Mouse (Mus musculus): ENCODE results near the gene Nfkbib. TPM values are rescaled to one million over a fixed set of nuclear protein-coding genes. Genes with fewer than 3 reads are reported as not detected.

The Nfkbib gene
- polyA plus RNA-seq, 1 experiment from 2014 or later: 62.4 TPM

DNA sequence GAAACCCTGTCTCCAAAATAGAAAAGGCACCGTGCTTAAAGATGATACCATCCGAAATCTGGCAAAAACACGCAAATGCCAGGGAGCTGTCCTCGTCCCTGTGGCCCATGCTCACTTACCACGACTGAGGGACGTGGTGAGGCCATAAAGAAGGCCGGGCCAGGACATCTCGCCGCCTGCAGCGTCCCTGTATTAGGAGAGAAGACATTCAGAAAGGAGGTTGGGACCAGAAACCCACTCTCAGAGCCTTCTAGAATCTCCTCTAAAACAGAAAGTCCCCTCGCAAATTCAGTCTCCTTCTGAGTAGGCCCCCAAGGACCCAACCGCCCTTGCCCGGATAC lies 26.0 kb downstream of the Nfkbib start:
- peak overlapping the region; percentile 69 for H3K4me2 ChIP-seq (ENCODE audit: low read length)
- 0 out of 2 replicates have a peak overlapping the region, but pooled peaks have one; percentile 3 for H3K27ac ChIP-seq (ENCODE audit: low read depth, low read length)
- H3K36me3 ChIP-seq (ENCODE audit: control insufficient read depth, insufficient read depth, low read length): peaks cover 23% of the 10 kb centered on the region
- DNase-seq (ENCODE audit: low spot score): no peak
- no peaks in the 10 kb centered on the region for H3K27me3 ChIP-seq (replicated peaks; ENCODE audit: control insufficient read depth, insufficient read depth, low read length)
- peak overlapping the region; percentile 70 for H3K4me3 ChIP-seq (ENCODE audit: low read depth, low read length)
- no peaks in the 10 kb centered on the region for H3K9me3 ChIP-seq (replicated peaks; ENCODE audit: control insufficient read depth, low read length)
- peak overlapping the region; percentile 86 for H3K9ac ChIP-seq (ENCODE audit: low read length)
- 1% methylated on average over 13 of the region's 13 CpGs for WGBS
- no peak for ATAC-seq
- peaks cover 9% of the 10 kb centered on the region; the same call in 1 of the 2 replicates for H3K4me1 ChIP-seq (ENCODE audit: control insufficient read depth, insufficient read depth, low read length)

DNA sequence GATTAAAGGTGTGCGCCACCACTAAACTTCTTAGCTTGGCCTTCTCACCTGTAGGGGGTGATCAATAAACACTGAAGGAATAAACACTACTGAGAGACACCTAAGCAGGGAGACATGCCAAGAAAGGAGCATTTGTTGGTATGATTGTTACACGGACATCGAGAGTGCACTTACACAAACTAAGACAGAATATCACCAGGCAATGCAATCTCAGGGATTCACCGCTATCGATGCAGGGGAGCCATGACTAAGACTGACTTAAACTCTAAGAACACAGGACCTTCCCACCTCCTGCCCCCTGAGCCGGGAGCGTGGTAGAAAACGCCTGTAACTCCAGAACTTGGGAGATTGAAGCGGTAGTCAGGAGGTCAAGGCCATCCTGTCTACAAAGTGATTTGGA lies 26.4 kb downstream of the Nfkbib start:
- Histone ChIP-seq H3K27me3 (replicated peaks; ENCODE audit: control insufficient read depth, insufficient read depth, low read length) (no peaks in the 10 kb centered on the region), H3K36me3 (ENCODE audit: control insufficient read depth, insufficient read depth, low read length) (peaks cover 20% of the 10 kb centered on the region), H3K4me3 (ENCODE audit: low read depth, low read length) (peak overlapping the region; percentile 70), H3K4me1 (ENCODE audit: control insufficient read depth, insufficient read depth, low read length) (peaks cover 9% of the 10 kb centered on the region; the same call in 1 of the 2 replicates), H3K9ac (ENCODE audit: low read length) (peak overlapping the region; percentile 86), H3K27ac (ENCODE audit: low read depth, low read length) (no peak overlapping the region), H3K9me3 (replicated peaks; ENCODE audit: control insufficient read depth, low read length) (no peaks in the 10 kb centered on the region), H3K4me2 (ENCODE audit: low read length) (peak overlapping the region; percentile 69)
- WGBS: 43% methylated on average over 9 of the region's 9 CpGs
- DNase-seq (ENCODE audit: low spot score) (no peak), ATAC-seq (no peak)

DNA sequence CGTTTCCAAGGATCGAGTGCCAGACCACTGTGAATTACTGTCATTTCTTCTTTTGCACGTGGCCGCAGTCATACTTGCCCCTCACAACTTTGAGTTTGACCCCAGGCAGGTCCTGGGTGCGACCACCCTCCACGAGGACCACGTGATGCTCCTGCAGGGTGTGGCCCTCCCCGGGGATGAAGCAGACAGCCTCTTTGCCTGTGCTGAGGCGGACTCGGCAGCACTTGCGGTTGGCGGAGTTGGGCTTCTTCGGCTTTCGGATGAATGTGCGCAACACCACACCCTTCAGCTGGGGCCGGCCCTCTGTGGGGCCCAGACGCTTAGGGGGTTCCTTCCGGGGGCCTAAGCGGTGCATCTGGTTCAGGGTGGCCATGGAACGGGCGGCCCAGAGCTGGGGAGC lies 27.5 kb downstream of the Nfkbib start:
- 93% methylated on average over 21 of the region's 21 CpGs for WGBS
- peaks cover 9% of the 10 kb centered on the region; the same call in 1 of the 2 replicates for H3K4me1 ChIP-seq (ENCODE audit: control insufficient read depth, insufficient read depth, low read length)
- H3K9me3 ChIP-seq (replicated peaks; ENCODE audit: control insufficient read depth, low read length): no peaks in the 10 kb centered on the region
- H3K36me3 ChIP-seq (ENCODE audit: control insufficient read depth, insufficient read depth, low read length): peaks cover 15% of the 10 kb centered on the region; the same call in 1 of the 2 replicates
- DNase-seq (ENCODE audit: low spot score) (no peak), ATAC-seq (no peak)
- H3K27ac ChIP-seq (ENCODE audit: low read depth, low read length): no peak overlapping the region
- H3K9ac ChIP-seq (ENCODE audit: low read length): no peak overlapping the region
- no peak overlapping the region for H3K4me2 ChIP-seq (ENCODE audit: low read length)
- H3K27me3 ChIP-seq (replicated peaks; ENCODE audit: control insufficient read depth, insufficient read depth, low read length): no peaks in the 10 kb centered on the region
- no peak overlapping the region for H3K4me3 ChIP-seq (ENCODE audit: low read depth, low read length)

DNA sequence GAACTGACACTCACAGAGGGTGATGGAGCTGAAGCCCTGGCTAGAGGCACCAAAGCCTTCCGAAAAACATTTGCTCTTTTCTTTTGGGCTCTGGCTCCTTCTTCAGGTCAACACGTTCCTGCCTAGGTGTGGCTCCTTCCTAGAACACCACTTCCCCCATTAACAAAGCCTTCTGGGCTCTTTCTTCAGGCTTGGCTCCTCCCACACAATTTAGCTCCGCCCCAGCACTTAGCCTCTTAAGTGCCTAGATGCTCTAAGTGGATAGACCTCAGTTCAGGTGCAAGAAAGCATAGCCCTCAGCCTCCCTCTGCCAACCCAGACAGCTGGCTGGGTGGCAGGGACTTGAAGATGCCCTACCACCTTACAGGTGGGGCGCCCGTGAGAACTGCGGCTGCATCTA lies 31.6 kb downstream of the Nfkbib start:
- WGBS: 79% methylated on average over 6 of the region's 6 CpGs
- DNase-seq (ENCODE audit: low spot score) (no peak), ATAC-seq (no peak)
- H3K27ac ChIP-seq (ENCODE audit: low read depth, low read length): no peak overlapping the region
- peaks cover 14% of the 10 kb centered on the region; the same call in 1 of the 2 replicates for H3K36me3 ChIP-seq (ENCODE audit: control insufficient read depth, insufficient read depth, low read length)
- no peak overlapping the region for H3K4me3 ChIP-seq (ENCODE audit: low read depth, low read length)
- no peak overlapping the region for H3K4me2 ChIP-seq (ENCODE audit: low read length)
- no peak overlapping the region for H3K9ac ChIP-seq (ENCODE audit: low read length)
- no peaks in the 10 kb centered on the region for H3K27me3 ChIP-seq (replicated peaks; ENCODE audit: control insufficient read depth, insufficient read depth, low read length)
- H3K4me1 ChIP-seq (ENCODE audit: control insufficient read depth, insufficient read depth, low read length): no peaks in the 10 kb centered on the region; the same call in 1 of the 2 replicates
- H3K9me3 ChIP-seq (replicated peaks; ENCODE audit: control insufficient read depth, low read length): no peaks in the 10 kb centered on the region

DNA sequence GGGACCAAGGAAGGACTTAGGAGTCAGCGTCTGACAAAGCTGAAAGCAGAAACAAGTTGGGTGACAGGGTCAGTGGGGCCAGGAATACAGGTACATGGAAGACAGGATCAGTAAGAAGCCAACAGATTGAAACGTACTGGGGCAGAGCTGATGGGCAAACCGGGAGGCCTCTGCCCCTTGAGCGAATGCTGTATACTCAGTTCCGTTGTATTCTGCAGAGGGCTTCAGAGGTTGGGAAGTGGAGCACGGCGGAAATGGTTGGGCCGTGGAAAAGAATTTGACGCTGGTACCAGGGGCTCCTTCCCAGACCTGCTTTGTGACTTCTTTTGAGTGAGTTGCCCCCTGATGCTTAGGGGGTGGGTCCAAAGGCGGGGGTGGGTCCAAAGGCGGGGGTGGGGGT lies 34.1 kb downstream of the Nfkbib start:
- peak; percentile 37 for ATAC-seq
- 4% methylated on average over 11 of the region's 11 CpGs for WGBS

DNA sequence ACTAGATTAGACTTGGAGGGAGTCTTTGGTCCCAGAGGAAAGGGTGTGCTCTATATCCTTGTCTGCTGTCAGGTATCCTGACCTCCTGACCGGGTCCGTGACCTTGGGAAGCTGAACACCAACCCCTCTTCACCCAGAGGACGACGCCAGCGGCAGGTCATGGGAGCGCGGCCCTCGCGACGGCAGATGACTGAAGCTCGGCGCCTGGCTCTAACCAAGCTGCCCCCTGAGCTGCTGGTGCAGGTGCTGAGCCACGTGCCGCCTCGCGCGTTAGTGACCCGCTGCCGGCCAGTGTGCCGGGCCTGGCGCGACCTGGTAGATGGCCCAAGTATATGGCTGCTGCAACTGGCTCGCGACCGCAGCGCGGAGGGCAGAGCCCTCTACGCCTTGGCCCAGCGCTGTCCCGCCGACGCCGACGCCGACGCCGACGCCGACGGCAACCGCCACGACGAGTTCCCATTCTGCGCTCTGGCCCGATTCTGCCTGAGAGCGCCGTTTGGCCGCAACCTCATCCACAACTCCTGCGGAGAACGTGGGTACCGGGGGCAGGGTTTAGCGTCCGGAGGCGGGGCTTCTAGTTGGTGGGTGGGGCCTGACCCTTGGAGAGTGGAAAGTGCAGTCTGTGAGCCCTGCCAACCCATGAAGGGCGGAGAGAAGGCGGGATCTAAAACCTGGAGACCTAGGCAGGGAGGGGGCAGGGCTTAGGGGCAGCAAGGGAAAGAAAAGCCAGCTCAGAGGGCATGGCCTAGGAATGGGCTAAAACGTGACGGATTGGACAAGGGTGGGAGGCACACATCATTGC lies 34.8 kb downstream of the Nfkbib start:
- Histone ChIP-seq H3K4me3 (ENCODE audit: low read depth, low read length) (peak overlapping the region; percentile 41), H3K27me3 (replicated peaks; ENCODE audit: control insufficient read depth, insufficient read depth, low read length) (no peaks in the 10 kb centered on the region), H3K27ac (ENCODE audit: low read depth, low read length) (no peak overlapping the region), H3K4me1 (ENCODE audit: control insufficient read depth, insufficient read depth, low read length) (no peaks in the 10 kb centered on the region; the same call in 1 of the 2 replicates), H3K9ac (ENCODE audit: low read length) (peak overlapping the region; percentile 54), H3K4me2 (ENCODE audit: low read length) (peak overlapping the region; percentile 64), H3K36me3 (ENCODE audit: control insufficient read depth, insufficient read depth, low read length) (peaks cover 7% of the 10 kb centered on the region; the same call in 1 of the 2 replicates), H3K9me3 (replicated peaks; ENCODE audit: control insufficient read depth, low read length) (no peaks in the 10 kb centered on the region)
- 3% methylated on average over 58 of the region's 58 CpGs for WGBS
- ATAC-seq: peak; percentile 88
- peak; percentile 80 for DNase-seq (ENCODE audit: low spot score)

More for the DNA sequence above, 34.1 kb downstream of the Nfkbib start:
- Histone ChIP-seq H3K4me3 (ENCODE audit: low read depth, low read length) (peak overlapping the region; percentile 41), H3K27me3 (replicated peaks; ENCODE audit: control insufficient read depth, insufficient read depth, low read length) (no peaks in the 10 kb centered on the region), H3K36me3 (ENCODE audit: control insufficient read depth, insufficient read depth, low read length) (peaks cover 10% of the 10 kb centered on the region; the same call in 1 of the 2 replicates), H3K4me2 (ENCODE audit: low read length) (peak overlapping the region; percentile 64), H3K9me3 (replicated peaks; ENCODE audit: control insufficient read depth, low read length) (no peaks in the 10 kb centered on the region), H3K9ac (ENCODE audit: low read length) (peak overlapping the region; percentile 54), H3K27ac (ENCODE audit: low read depth, low read length) (no peak overlapping the region), H3K4me1 (ENCODE audit: control insufficient read depth, insufficient read depth, low read length) (no peaks in the 10 kb centered on the region; the same call in 1 of the 2 replicates)
- DNase-seq (ENCODE audit: low spot score): no peak

DNA sequence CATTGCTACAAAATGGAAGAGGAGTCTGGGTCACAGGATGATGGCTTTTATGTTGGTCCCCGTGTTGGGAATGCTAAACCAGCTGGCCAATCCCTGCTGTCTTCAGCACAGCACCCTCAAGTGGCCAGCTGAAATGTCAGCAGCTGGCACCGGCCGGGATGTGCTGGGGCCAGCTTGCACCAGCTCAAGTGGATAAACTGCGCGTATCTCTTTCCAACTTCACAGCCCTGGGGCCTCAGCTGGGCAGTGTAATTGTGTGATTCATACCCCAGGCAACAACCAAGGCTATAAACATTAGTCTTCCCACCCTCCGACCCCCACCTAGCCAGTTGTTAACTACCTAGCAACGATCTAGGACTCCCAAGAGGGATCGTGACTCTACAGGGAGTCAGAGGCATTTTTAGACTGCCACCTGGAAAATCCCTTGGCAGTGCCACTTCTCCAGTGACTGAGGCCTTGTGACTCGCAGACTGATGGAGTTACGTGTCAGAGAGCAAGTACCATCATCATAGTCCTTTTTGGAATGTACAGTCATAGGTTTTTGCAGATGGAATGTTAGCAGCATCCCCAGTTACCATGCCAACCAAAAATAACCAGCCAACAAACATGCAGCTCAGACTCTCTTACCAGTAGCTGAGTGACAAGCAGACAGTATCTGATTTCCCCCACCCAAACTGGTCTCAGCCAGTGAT lies 39.5 kb downstream of the Nfkbib start:
- no peak overlapping the region for H3K4me3 ChIP-seq (ENCODE audit: low read depth, low read length)
- H3K4me1 ChIP-seq (ENCODE audit: control insufficient read depth, insufficient read depth, low read length): no peaks in the 10 kb centered on the region
- H3K9me3 ChIP-seq (replicated peaks; ENCODE audit: control insufficient read depth, low read length): no peaks in the 10 kb centered on the region
- H3K4me2 ChIP-seq (ENCODE audit: low read length): no peak overlapping the region
- H3K36me3 ChIP-seq (ENCODE audit: control insufficient read depth, insufficient read depth, low read length): no peaks in the 10 kb centered on the region
- DNase-seq (ENCODE audit: low spot score) (no peak), ATAC-seq (no peak)
- no peaks in the 10 kb centered on the region for H3K27me3 ChIP-seq (replicated peaks; ENCODE audit: control insufficient read depth, insufficient read depth, low read length)
- WGBS: 62% methylated on average over 10 of the region's 10 CpGs
- H3K9ac ChIP-seq (ENCODE audit: low read length): no peak overlapping the region
- H3K27ac ChIP-seq (ENCODE audit: low read depth, low read length): no peak overlapping the region

DNA sequence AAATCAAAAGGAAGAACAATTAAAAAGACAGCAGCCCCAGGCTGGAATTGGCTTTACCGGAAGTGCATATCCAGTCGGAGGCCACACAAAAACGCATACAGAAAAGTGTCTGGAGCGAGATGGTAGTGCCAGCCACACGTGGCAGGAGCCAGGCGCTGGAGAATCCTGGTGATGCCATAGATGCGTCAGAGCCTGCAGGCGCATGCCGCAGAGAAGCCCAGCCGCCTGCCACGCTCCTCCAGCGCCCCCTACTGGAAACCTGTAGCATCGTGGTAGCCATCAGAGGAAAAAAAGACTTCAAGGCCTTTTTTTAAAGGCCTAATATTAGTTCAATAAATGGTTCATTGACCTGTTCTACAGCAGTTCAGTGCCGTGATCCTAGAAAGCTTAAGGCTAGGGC lies 40.7 kb downstream of the Nfkbib start:
- peak; percentile 75 for ATAC-seq
- Histone ChIP-seq H3K4me2 (ENCODE audit: low read length) (no peak overlapping the region), H3K27ac (ENCODE audit: low read depth, low read length) (no peak overlapping the region), H3K4me3 (ENCODE audit: low read depth, low read length) (no peak overlapping the region), H3K9ac (ENCODE audit: low read length) (no peak overlapping the region), H3K27me3 (replicated peaks; ENCODE audit: control insufficient read depth, insufficient read depth, low read length) (no peaks in the 10 kb centered on the region), H3K4me1 (ENCODE audit: control insufficient read depth, insufficient read depth, low read length) (no peaks in the 10 kb centered on the region), H3K36me3 (ENCODE audit: control insufficient read depth, insufficient read depth, low read length) (no peaks in the 10 kb centered on the region), H3K9me3 (replicated peaks; ENCODE audit: control insufficient read depth, low read length) (no peaks in the 10 kb centered on the region)
- 7% methylated on average over 14 of the region's 14 CpGs for WGBS
- DNase-seq (ENCODE audit: low spot score): peak; percentile 90

DNA sequence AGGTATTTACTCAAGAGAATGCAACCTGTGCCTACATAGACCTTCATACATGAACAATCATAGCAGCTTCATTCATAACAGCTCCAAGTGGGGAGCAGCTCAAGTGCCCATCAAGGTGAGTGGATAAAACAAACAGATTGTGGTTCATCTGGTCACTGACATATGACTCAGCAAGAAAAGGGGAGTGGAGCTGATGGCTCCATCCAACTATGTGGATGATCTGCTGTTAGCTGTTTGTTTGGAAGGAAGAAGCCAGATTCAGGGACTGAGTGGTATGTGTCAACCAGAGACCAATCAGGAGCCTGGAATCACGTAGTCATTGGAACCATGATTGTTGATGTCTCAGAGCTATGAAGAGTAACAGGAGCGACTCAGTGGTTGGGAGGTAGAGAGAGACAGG lies 42.7 kb downstream of the Nfkbib start:
- Histone ChIP-seq H3K4me2 (ENCODE audit: low read length) (no peak overlapping the region), H3K4me3 (ENCODE audit: low read depth, low read length) (no peak overlapping the region), H3K27ac (ENCODE audit: low read depth, low read length) (no peak overlapping the region), H3K4me1 (ENCODE audit: control insufficient read depth, insufficient read depth, low read length) (no peaks in the 10 kb centered on the region), H3K36me3 (ENCODE audit: control insufficient read depth, insufficient read depth, low read length) (no peaks in the 10 kb centered on the region), H3K9ac (ENCODE audit: low read length) (no peak overlapping the region), H3K9me3 (replicated peaks; ENCODE audit: control insufficient read depth, low read length) (no peaks in the 10 kb centered on the region), H3K27me3 (replicated peaks; ENCODE audit: control insufficient read depth, insufficient read depth, low read length) (no peaks in the 10 kb centered on the region)
- WGBS: 86% methylated on average over 2 of the region's 2 CpGs
- no peak for ATAC-seq
- DNase-seq (ENCODE audit: low spot score): no peak

Measured in forebrain, embryonic 14.5 days (tissue).